Mouse (Mus musculus): ENCODE data around the gene Trp53rka.
"Not testable (repeated sequence)": the region's sequence is repeated elsewhere in the genome, so short reads cannot be mapped to it uniquely, and the experiment has no call there.

Gene Trp53rka

GRCm38 (mm10) chr2:165492648-165493553 lies at the start of gene Trp53rka:
Gene Trp53rka, minus strand, starts transcription at chr2:165493324.
- DNase-seq, result peak; percentile 86 to 90

- no peak for DNase-seq
Observed at GRCm38 (mm10) chr2:165540975-165541374, 47.9 kb upstream of the Trp53rka start.

- no peak for DNase-seq
Observed at GRCm38 (mm10) chr2:165533789-165534188, 40.7 kb upstream of the Trp53rka start.

GRCm38 (mm10) chr2:165529106-165529505 lies 36.0 kb upstream of the Trp53rka start:
- peak; percentile 76 to 79 for DNase-seq

GRCm38 (mm10) chr2:165525609-165526008 lies 32.5 kb upstream of the Trp53rka start:
- DNase-seq, result peak in 1 of 2 experiments; percentile 36

- peak in 1 of 2 experiments; percentile 21 for DNase-seq
Observed at GRCm38 (mm10) chr2:165515178-165515728, 22.1 kb upstream of the Trp53rka start.

GRCm38 (mm10) chr2:165512870-165513600 lies 19.9 kb upstream of the Trp53rka start:
- peak; percentile 68 to 80 for DNase-seq

- peak in 1 of 2 experiments; percentile 27 for DNase-seq
Observed at GRCm38 (mm10) chr2:165512426-165512825, 19.3 kb upstream of the Trp53rka start.

GRCm38 (mm10) chr2:165511530-165511929 lies 18.4 kb upstream of the Trp53rka start:
- peak in 1 of 2 experiments; percentile 21 for DNase-seq

- not testable (repeated sequence) for DNase-seq
Observed at GRCm38 (mm10) chr2:165510914-165511458, 17.9 kb upstream of the Trp53rka start.

- no peak for DNase-seq
Observed at GRCm38 (mm10) chr2:165510466-165510865, 17.3 kb upstream of the Trp53rka start.

- DNase-seq, result no peak
Observed at GRCm38 (mm10) chr2:165509686-165510085, 16.6 kb upstream of the Trp53rka start.

GRCm38 (mm10) chr2:165503259-165504203 lies 10.4 kb upstream of the Trp53rka start, which contains the start of gene Slc2a10:
Gene Slc2a10, plus strand, starts transcription at chr2:165503787.
- peak; percentile 79 to 84 for DNase-seq

GRCm38 (mm10) chr2:165498816-165499215 lies 5.7 kb upstream of the Trp53rka start:
- DNase-seq, result no peak

- no peak for DNase-seq
Observed at GRCm38 (mm10) chr2:165497706-165498275, 4.7 kb upstream of the Trp53rka start.

- DNase-seq, result peak; percentile 75
Observed at GRCm38 (mm10) chr2:165496251-165496650, 3.1 kb upstream of the Trp53rka start.

- DNase-seq, result no peak
Observed at GRCm38 (mm10) chr2:165494495-165494894, 1.4 kb upstream of the Trp53rka start.

GRCm38 (mm10) chr2:165493587-165494210 lies 575 bp upstream of the Trp53rka start:
- no peak for DNase-seq

GRCm38 (mm10) chr2:165486881-165487535 lies 6.1 kb downstream of the Trp53rka start:
- peak; percentile 77 to 82 for DNase-seq

GRCm38 (mm10) chr2:165486401-165486800 lies 6.7 kb downstream of the Trp53rka start:
- no peak for DNase-seq
